Mouse (Mus musculus) testis, adult 2 months (tissue): Measurements from ENCODE around the gene Mrps12. TPM values are rescaled to one million over a fixed set of nuclear protein-coding genes. Genes with fewer than 3 reads are reported as not detected.

Source experiments
- H3K27ac ChIP-seq: fragments of 200-500 bp; 2 replicates; pipeline ENCODE4 v1.5.1; 2012; ENCODE audit warnings: low read depth, low read length; ENCODE audit not compliant: control insufficient read depth, insufficient read depth
- H3K27me3 ChIP-seq: fragments of 200-500 bp; 2 replicates; pipeline ENCODE4 v1.6.1; 2012; ENCODE audit warnings: mild to moderate bottlenecking, low read length, moderate library complexity; ENCODE audit not compliant: control insufficient read depth, insufficient read depth
- H3K36me3 ChIP-seq: fragments of 200-500 bp; 2 replicates; pipeline ENCODE4 v1.6.1; 2012; ENCODE audit warnings: mild to moderate bottlenecking, low read length; ENCODE audit not compliant: control insufficient read depth, insufficient read depth
- H3K4me1 ChIP-seq: fragments of 200-500 bp; 2 replicates; pipeline ENCODE4 v1.6.1; 2012; ENCODE audit warnings: low read length; ENCODE audit not compliant: control insufficient read depth, insufficient read depth
- H3K4me3 ChIP-seq: fragments of 200-500 bp; 2 replicates; pipeline ENCODE4 v1.5.1; 2012; ENCODE audit warnings: low read depth, mild to moderate bottlenecking, low read length, moderate library complexity, mixed read lengths; ENCODE audit not compliant: control insufficient read depth
- CTCF ChIP-seq: fragments of 200-500 bp; IDR thresholded peaks from 2 replicates; pipeline ENCODE4 v1.5.1; 2012; ENCODE audit warnings: low read depth, mild to moderate bottlenecking, inconsistent platforms, low read length, moderate library complexity; ENCODE audit not compliant: control insufficient read depth, insufficient read depth, insufficient replicate concordance
- POLR2A ChIP-seq: fragments of 200-500 bp; IDR thresholded peaks from 2 replicates; pipeline ENCODE4 v1.6.1; 2012; ENCODE audit warnings: low read depth, mild to moderate bottlenecking, inconsistent platforms, low read length, moderate library complexity; ENCODE audit not compliant: control insufficient read depth
- polyA plus RNA-seq: library from polyadenylated mRNA; depleted of rRNA; stranded (reverse); fragments of >200 nt; gene quantifications from 2 replicates; pipeline ENCODE4 v1.2.3, GENCODE M21; 2012

Mrps12 gene
- polyA plus RNA-seq, 1 experiment = 29.5 TPM

DNA sequence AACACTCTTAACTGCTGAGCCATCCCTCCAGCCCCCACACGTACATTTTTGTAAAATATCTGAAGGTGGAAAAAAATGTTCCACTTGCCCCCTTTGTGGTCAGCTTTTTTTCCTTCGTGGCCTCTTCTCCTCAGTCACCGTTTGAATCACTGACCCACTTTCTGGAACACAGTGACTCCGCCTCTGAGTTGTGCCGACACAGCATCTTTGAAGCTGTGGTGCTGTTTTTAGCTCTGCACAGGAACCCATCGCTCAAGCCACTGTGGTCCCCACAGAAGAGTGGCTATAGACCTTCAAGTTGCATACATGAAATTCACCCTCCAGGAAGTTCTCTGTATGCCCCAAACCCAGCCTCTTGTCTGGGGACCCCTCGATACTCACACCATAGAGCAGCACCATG lies 39.2 kb upstream of the Mrps12 start:
- Histone ChIP-seq H3K27ac (no peak overlapping the region), H3K4me3 (no peak overlapping the region), H3K27me3 (no peaks in the 10 kb centered on the region), H3K4me1 (no peaks in the 10 kb centered on the region; the same call in 1 of the 2 replicates), H3K36me3 (peaks cover 5% of the 10 kb centered on the region)
- no peak for TF ChIP-seq CTCF
- TF ChIP-seq POLR2A = no peak

DNA sequence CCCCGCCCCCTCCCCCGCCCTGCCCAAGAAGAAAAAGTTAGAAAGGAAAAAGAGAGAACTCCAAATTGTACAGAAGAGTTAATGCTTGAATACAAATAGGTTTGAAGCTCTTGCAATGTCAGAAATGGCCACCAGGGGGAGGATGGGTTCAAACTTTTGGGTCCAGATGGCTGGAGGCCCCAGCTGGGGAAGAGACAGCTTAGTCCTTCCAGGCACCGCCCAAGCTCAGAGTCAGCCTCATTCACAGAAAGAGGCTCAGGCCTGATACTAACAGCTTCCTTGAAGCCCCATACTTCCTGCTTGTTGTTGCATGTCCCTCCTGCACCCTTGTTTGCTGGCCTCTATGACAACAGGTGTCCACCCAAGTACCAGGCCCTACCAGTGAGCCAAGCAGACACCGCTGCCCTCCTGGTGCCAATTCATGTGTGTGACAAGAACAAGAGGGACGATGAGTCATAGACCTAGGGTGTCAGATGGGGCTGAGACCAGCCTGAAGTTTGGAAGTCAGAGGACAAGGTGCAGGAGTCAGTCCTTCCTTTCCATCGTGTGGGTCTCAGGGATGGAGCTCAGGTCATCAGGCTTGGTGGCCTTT lies 38.5 kb upstream of the Mrps12 start:
- peaks cover 5% of the 10 kb centered on the region for H3K36me3 ChIP-seq
- no peaks in the 10 kb centered on the region for H3K27me3 ChIP-seq
- H3K4me1 ChIP-seq = no peaks in the 10 kb centered on the region; the same call in 1 of the 2 replicates
- peak overlapping the region; percentile 35; the same call in 1 of the 2 replicates for H3K27ac ChIP-seq
- H3K4me3 ChIP-seq = no peak overlapping the region
- TF ChIP-seq CTCF = peak; percentile 56; the same call in 1 of the 2 replicates
- no peak for TF ChIP-seq POLR2A

DNA sequence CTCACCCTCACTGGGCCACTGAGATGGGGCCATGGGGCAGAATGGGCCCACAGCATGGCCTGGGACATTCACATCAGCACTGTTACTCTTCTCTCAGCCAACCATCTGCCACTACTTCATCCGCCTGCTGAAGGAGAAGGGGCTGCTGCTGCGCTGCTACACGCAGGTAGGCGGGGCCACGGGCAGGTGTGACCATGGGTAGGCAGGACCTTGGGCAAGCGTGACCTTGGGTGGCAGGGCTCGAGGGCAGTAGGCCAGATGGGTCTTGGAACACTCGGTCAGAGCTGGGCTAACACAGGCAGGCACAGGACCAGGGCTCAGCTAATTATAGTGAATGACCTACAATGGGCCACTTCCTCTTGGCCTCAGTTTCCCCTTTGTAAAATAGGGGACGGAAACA lies 37.2 kb upstream of the Mrps12 start:
- H3K4me1 ChIP-seq = no peaks in the 10 kb centered on the region; the same call in 1 of the 2 replicates
- H3K4me3 ChIP-seq = no peak overlapping the region
- H3K36me3 ChIP-seq = peaks cover 5% of the 10 kb centered on the region
- TF ChIP-seq POLR2A (no peak), CTCF (no peak)
- H3K27me3 ChIP-seq = no peaks in the 10 kb centered on the region
- no peak overlapping the region for H3K27ac ChIP-seq

DNA sequence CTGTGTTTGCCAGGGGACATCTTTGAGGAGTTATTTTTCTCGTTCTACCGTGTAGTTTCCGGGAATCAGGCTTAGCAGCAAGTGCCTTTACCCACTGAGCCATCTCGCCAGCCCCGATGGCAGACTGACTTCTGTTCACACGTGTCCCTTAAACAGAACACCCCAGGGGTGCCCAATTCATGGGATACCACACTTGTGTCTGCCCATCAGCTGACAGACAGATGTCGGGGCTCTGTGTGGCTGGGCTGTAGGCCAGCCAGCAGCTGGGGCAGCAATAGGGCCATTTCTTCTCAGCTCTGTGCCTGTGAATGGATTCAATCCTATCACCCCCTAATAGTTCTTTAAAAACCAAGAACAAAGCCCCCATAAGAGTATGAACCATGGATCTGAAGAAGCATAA lies 33.5 kb upstream of the Mrps12 start:
- H3K27ac ChIP-seq = no peak overlapping the region
- H3K36me3 ChIP-seq = peaks cover 5% of the 10 kb centered on the region
- no peak overlapping the region for H3K4me3 ChIP-seq
- TF ChIP-seq CTCF (no peak), POLR2A (no peak)
- H3K4me1 ChIP-seq = no peaks in the 10 kb centered on the region; the same call in 1 of the 2 replicates
- H3K27me3 ChIP-seq = no peaks in the 10 kb centered on the region

DNA sequence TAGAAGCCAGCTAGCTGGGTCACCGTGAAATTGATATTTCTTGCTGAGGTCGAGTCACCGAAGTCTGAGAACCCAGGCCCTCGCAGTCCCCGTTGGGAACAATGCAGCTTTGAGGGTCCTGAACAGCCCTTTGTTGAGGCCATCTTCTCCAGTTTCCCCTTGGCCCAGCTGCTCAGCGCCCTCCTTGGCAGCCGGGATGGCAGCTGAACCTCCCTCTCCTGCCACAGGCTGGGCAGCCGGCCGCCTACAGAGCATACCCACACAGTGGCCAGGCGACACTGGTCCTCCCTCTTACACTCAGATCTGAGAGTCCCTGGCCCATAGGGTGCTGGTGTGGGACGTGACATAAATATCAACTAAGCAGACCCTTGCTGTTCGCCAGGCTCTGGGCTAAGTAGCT lies 32.5 kb upstream of the Mrps12 start:
- TF ChIP-seq POLR2A (no peak), CTCF (no peak)
- Histone ChIP-seq H3K4me1 (no peaks in the 10 kb centered on the region; the same call in 1 of the 2 replicates), H3K4me3 (no peak overlapping the region), H3K27me3 (no peaks in the 10 kb centered on the region), H3K27ac (no peak overlapping the region), H3K36me3 (peaks cover 3% of the 10 kb centered on the region)

DNA sequence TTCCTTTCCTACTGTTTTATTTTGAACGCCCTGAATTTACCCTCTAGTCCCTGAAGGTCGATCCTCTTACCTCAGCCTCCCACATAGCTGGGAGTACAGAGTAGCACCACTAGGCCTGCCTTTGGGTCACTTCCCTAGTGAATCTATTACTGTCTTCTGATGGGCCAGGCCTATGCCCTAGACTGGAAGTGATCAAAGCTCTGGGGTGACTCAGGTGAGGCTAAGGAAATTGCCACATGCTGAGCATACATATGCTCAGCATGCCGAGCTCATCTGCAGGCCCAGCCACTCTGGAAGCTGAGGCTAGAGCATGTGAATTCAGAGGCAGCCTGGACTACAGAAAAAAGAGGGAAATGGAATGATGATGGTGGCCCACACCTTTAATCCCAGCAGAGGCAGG lies 31.5 kb upstream of the Mrps12 start:
- Histone ChIP-seq H3K4me1 (no peaks in the 10 kb centered on the region; the same call in 1 of the 2 replicates), H3K4me3 (no peak overlapping the region), H3K36me3 (peaks cover 3% of the 10 kb centered on the region; the same call in 1 of the 2 replicates), H3K27ac (no peak overlapping the region), H3K27me3 (no peaks in the 10 kb centered on the region)
- no peak for TF ChIP-seq POLR2A
- TF ChIP-seq CTCF = no peak

DNA sequence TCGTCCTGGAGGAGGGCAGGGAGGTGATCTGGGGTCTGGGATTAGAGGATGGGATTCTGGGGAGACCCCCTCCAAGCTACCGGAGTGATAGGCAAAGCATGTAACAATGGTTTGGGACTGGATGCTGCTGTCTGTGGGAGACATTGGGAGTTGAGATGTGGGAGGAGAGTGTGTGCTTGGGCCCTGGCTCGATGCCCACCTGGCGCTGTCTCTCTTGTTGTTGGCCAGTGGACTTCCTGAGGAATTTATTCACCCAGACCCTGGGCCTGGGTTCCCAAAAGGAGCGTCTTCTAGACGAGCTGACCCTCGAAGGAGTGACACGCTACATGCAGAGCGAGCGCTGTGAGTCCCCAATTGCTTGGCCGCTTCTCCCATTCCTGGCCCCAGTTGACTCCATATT lies 30.2 kb upstream of the Mrps12 start:
- TF ChIP-seq POLR2A (no peak), CTCF (no peak)
- Histone ChIP-seq H3K36me3 (peaks cover under 1% of the 10 kb centered on the region; the same call in 1 of the 2 replicates), H3K27ac (no peak overlapping the region), H3K4me3 (no peak overlapping the region), H3K27me3 (no peaks in the 10 kb centered on the region), H3K4me1 (peaks cover 4% of the 10 kb centered on the region)
